Mouse (Mus musculus) T-helper 2 cell (primary cell): ENCODE data around the gene Srebf1.

ENCODE experiments used
- in situ Hi-C: fragments of 300-600 bp; cut with MboI, MseI; formaldehyde crosslinking; loops from one replicate; pipeline ENCODE4 v1.15.1; 2025; ENCODE audit warnings: high pct_unique_total_duplicates

Gene Srebf1

DNA sequence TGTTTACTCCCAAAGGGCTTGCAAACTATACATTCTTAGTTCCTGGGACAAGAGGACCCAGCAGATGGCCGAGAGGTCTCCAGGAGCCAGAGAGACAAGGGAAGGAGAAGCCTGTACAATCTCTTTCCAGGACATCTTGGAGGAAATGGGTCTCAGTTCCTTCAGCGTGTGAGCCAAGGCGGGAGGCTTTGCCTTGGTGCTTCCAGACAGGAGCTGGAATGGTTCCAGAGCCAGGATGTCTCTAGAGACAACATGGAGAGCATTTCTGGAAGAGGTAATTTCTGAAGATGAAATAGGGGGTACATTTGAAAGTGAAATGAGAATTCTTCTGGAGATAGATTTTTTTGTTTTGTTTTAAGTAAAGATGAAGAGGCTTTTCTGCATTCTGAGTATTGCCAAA, 71.7 kb downstream of the Srebf1 start:
- in situ Hi-C loops = no loop called here
